In genomic region chr2:171487284-171487683, GRCm38 (mm10) we compare ENCODE assay signal across 16 mouse cellular contexts.
A peak's percentile ranks its signal among the peaks of the same experiment; 100 is the strongest.
DNase-seq lines count a peak whose midpoint lies in the region; ATAC-seq lines count a peak whose summit lies in the region.
"Had no signal": no experiment of that assay in that cellular context is flagged by ENCODE, and none has a peak within 500 bp of the region (broad histone marks: within the 10 kb centered on the region; RNA-seq: fewer than 3 reads in every experiment).

No protein-coding gene starts in this region.

- 47% methylated on average over 2 of the region's 2 CpGs for WGBS in forebrain, embryonic 14.5 days
- WGBS in forebrain, embryonic 10.5 days, result 93% methylated on average over 2 of the region's 2 CpGs
- WGBS in neural tube, embryonic 11.5 days, result 56% methylated on average over 2 of the region's 2 CpGs
- WGBS in liver, embryonic 11.5 days, result 85% methylated on average over 2 of the region's 2 CpGs

- peak; percentile 76 for DNase-seq in forebrain, embryonic 14.5 days (ENCODE audit: low spot score)
- DNase-seq in forebrain, embryonic 10.5 days (ENCODE audit: extremely low spot score, low spot score), result no peak
- DNase-seq in brain, embryonic 18.5 days (ENCODE audit: low read depth, low spot score), result peak; percentile 24
- peak; percentile 10 to 60 for DNase-seq in layer of hippocampus, adult 18-20 months (ENCODE audit: low spot score in 2 of 2)
- peak; percentile 39 for DNase-seq in neural tube, embryonic 11.5 days (ENCODE audit: low spot score)
- DNase-seq in gastrocnemius, postnatal 25 days, result no peak
- no peak for DNase-seq in liver, embryonic 11.5 days (ENCODE audit: low spot score)
- DNase-seq in kidney, adult 11 months, result no peak
- DNase-seq: heart, adult 2 months; heart, postnatal 4 days; right cerebral cortex, postnatal 4 days had no signal

- H3K36me3 ChIP-seq in forebrain, embryonic 14.5 days (ENCODE audit: control insufficient read depth, insufficient read depth, low read length), result no peaks in the 10 kb centered on the region
- no peaks in the 10 kb centered on the region for H3K36me3 ChIP-seq in forebrain, embryonic 10.5 days (replicated peaks)
- H3K36me3 ChIP-seq in neural tube, embryonic 11.5 days (ENCODE audit: control insufficient read depth, insufficient read depth, low read length), result no peaks in the 10 kb centered on the region
- H3K36me3 ChIP-seq in liver, embryonic 11.5 days (ENCODE audit: control insufficient read depth, insufficient read depth, low read length), result no peaks in the 10 kb centered on the region
- H3K36me3 ChIP-seq: G1E; limb, embryonic 13.5 days had no signal

- H3K4me3 ChIP-seq in forebrain, embryonic 14.5 days (ENCODE audit: low read depth, low read length), result no peak overlapping the region
- H3K4me3 ChIP-seq in forebrain, embryonic 10.5 days, result no peak overlapping the region
- H3K4me3 ChIP-seq in neural tube, embryonic 11.5 days (ENCODE audit: low read depth, low read length), result no peak overlapping the region
- H3K4me3 ChIP-seq in liver, embryonic 11.5 days (ENCODE audit: low read depth, low read length), result no peak overlapping the region
- H3K4me3 ChIP-seq: heart, adult 2 months; limb, embryonic 13.5 days; myocyte had no signal

- peaks cover 7% of the 10 kb centered on the region; the same call in 1 of the 2 replicates for H3K4me1 ChIP-seq in forebrain, embryonic 14.5 days (ENCODE audit: control insufficient read depth, insufficient read depth, low read length)
- H3K4me1 ChIP-seq in forebrain, embryonic 10.5 days, result peaks cover 7% of the 10 kb centered on the region
- no peaks in the 10 kb centered on the region for H3K4me1 ChIP-seq in neural tube, embryonic 11.5 days (ENCODE audit: control insufficient read depth, insufficient read depth, low read length)
- H3K4me1 ChIP-seq in liver, embryonic 11.5 days (replicated peaks; ENCODE audit: control insufficient read depth, insufficient read depth, low read length), result no peaks in the 10 kb centered on the region
- H3K4me1 ChIP-seq: limb, embryonic 13.5 days had no signal

- H3K9me3 ChIP-seq in forebrain, embryonic 14.5 days (replicated peaks; ENCODE audit: control insufficient read depth, low read length), result no peaks in the 10 kb centered on the region
- H3K9me3 ChIP-seq in forebrain, embryonic 10.5 days, result no peaks in the 10 kb centered on the region
- H3K9me3 ChIP-seq in neural tube, embryonic 11.5 days (ENCODE audit: control insufficient read depth, low read length), result no peaks in the 10 kb centered on the region
- no peaks in the 10 kb centered on the region for H3K9me3 ChIP-seq in liver, embryonic 11.5 days (ENCODE audit: control insufficient read depth, low read length)
- H3K9me3 ChIP-seq: limb, embryonic 13.5 days had no signal

- ATAC-seq in forebrain, embryonic 14.5 days, result peak; percentile 29; the same call in 1 of the 2 replicates
- peak; percentile 65 for ATAC-seq in neural tube, embryonic 11.5 days (ENCODE audit: insufficient read depth, low FRiP score, low TSS enrichment)
- no peak for ATAC-seq in liver, embryonic 11.5 days (replicated peaks; ENCODE audit: low FRiP score)
- ATAC-seq: lung, postnatal 0 days had no signal

- H3K27me3 ChIP-seq in forebrain, embryonic 14.5 days (replicated peaks; ENCODE audit: control insufficient read depth, insufficient read depth, low read length), result no peaks in the 10 kb centered on the region
- no peaks in the 10 kb centered on the region for H3K27me3 ChIP-seq in forebrain, embryonic 10.5 days (ENCODE audit: poor library complexity, severe bottlenecking)
- no peaks in the 10 kb centered on the region for H3K27me3 ChIP-seq in neural tube, embryonic 11.5 days (ENCODE audit: control insufficient read depth, insufficient read depth, low read length)
- no peaks in the 10 kb centered on the region for H3K27me3 ChIP-seq in liver, embryonic 11.5 days (replicated peaks; ENCODE audit: control insufficient read depth, insufficient read depth, low read length)
- H3K27me3 ChIP-seq: limb, embryonic 13.5 days had no signal

- no peak overlapping the region for H3K27ac ChIP-seq in forebrain, embryonic 14.5 days (ENCODE audit: low read depth, low read length)
- H3K27ac ChIP-seq in forebrain, embryonic 10.5 days, result no peak overlapping the region
- no peak overlapping the region for H3K27ac ChIP-seq in neural tube, embryonic 11.5 days (ENCODE audit: low read depth, low read length)
- no peak overlapping the region for H3K27ac ChIP-seq in liver, embryonic 11.5 days (ENCODE audit: low read depth, low read length)
- H3K27ac ChIP-seq: heart, adult 2 months; kidney, postnatal 0 days; limb, embryonic 13.5 days had no signal

- H3K9ac ChIP-seq in forebrain, embryonic 14.5 days (ENCODE audit: low read length), result no peak overlapping the region
- H3K9ac ChIP-seq in neural tube, embryonic 11.5 days (ENCODE audit: low read length), result no peak overlapping the region
- no peak overlapping the region for H3K9ac ChIP-seq in liver, embryonic 11.5 days (ENCODE audit: low read depth, low read length)
- H3K9ac ChIP-seq: limb, embryonic 13.5 days had no signal

- H3K4me2 ChIP-seq in forebrain, embryonic 14.5 days (ENCODE audit: low read length), result no peak overlapping the region
- H3K4me2 ChIP-seq in neural tube, embryonic 11.5 days (ENCODE audit: low read depth), result no peak overlapping the region
- H3K4me2 ChIP-seq in liver, embryonic 11.5 days, result no peak overlapping the region
- H3K4me2 ChIP-seq: limb, embryonic 13.5 days had no signal

Comparison
In these comparisons a context has a peak if more than half of its experiments do, and no peak if none do; other contexts are left out.
1. DNase-seq: peak in forebrain, embryonic 14.5 days (single experiment), brain, embryonic 18.5 days (single experiment), layer of hippocampus, adult 18-20 months (2 of 2) and neural tube, embryonic 11.5 days (single experiment); none in forebrain, embryonic 10.5 days (single experiment), gastrocnemius, postnatal 25 days (single experiment), liver, embryonic 11.5 days (single experiment) and kidney, adult 11 months (single experiment).